Mouse (Mus musculus): ENCODE measurements around the gene Lmx1b.

Gene Lmx1b

GRCm38 (mm10) chr2:33630081-33631021 lies 10.0 kb downstream of the Lmx1b start:
- DNase-seq (ENCODE audit: inconsistent ontology term) = no peak

- peak; percentile 28 for DNase-seq (ENCODE audit: inconsistent ontology term)
These were observed 10.7 kb downstream of the Lmx1b start for GRCm38 (mm10) chr2:33629641-33630040.

DNA sequence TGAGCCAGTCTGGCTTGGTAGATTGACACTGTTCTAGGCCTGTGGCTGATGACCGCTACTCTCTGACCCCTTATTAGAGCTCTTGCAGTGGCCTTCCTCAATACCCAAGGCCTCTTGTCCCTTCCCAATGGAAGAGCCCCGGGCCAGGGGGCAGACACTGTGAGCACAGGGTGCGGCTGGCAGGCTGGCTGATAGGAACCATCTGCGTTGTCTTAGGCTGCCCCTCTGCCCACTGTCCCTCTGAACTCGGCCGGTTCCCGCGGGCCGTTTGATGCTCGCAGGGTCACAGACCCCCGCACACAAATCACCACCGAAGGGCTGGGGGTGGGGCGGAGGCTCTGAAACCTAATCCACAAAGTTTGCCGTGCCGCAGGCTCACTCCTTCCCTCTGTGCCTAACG lies 11.5 kb downstream of the Lmx1b start:
- DNase-seq (ENCODE audit: inconsistent ontology term) = no peak

DNA sequence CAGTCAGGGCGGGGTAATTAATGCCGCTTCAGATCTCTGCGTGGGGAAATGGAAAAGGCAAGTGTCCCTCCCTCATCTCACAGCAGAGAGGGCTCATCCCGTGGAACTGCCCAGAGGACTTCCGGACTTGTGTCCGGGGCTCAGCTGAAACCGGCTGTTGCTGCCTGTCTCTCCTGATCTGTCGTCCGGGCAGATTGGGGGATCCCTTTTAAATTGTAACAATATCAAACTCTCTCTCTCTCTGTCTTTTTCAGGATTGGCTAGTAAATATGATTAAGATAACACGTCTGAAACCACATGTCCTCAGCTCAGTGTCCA lies 13.3 kb downstream of the Lmx1b start:
- DNase-seq (ENCODE audit: inconsistent ontology term) = no peak

GRCm38 (mm10) chr2:33626262-33627057 lies 13.9 kb downstream of the Lmx1b start:
- no peak for DNase-seq (ENCODE audit: inconsistent ontology term)

DNA sequence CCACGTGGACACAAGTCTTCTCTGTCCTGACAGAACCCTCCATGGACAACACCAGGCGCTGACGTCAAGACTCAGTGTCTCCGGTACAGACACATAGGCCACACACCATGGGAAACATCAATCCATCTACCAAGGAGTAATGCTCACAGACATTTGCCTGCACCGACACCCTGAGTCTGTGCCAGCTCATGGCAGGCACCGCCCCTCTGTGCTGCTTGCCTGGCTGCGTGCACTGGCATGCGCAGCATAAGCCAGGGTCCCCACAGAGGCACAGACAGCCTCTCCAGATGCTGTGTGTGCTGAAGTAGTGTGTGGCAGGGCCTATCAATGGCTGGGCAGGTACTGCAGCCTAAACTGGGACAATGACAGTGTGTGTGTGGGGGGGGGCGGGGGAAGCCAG lies 22.6 kb downstream of the Lmx1b start:
- no peak for DNase-seq (ENCODE audit: inconsistent ontology term)

DNA sequence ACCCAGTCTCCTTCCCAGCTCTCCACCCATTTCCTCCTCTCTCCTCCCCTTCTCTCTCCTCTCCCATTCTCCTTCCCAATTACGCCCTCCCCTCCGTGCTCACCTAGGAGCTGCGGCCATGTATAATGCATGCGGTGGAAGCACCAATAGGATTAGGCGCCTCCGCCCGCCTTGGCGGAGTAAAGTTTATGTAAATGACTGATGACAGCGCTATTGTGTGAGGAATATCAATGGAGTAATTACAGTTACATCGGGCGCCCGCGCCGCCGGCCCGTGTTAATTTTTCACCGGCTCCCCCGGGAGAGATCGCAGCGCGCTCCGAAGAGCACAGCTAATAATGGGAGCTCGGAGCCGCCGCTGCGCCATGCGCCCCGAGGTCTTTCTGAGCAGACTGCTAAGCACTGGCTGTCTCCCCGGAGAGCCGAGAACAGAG lies 23.9 kb downstream of the Lmx1b start:
- peak; percentile 53 for DNase-seq (ENCODE audit: inconsistent ontology term)

GRCm38 (mm10) chr2:33615843-33616344 lies 24.4 kb downstream of the Lmx1b start:
- DNase-seq (ENCODE audit: inconsistent ontology term) = no peak

- no peak for DNase-seq (ENCODE audit: inconsistent ontology term)
These were observed 34.6 kb downstream of the Lmx1b start for GRCm38 (mm10) chr2:33605487-33606256.

GRCm38 (mm10) chr2:33604846-33605486 lies 35.3 kb downstream of the Lmx1b start:
- DNase-seq (ENCODE audit: inconsistent ontology term) = no peak

- DNase-seq (ENCODE audit: inconsistent ontology term) = no peak
These were observed 39.8 kb downstream of the Lmx1b start for GRCm38 (mm10) chr2:33600520-33600919.

DNA sequence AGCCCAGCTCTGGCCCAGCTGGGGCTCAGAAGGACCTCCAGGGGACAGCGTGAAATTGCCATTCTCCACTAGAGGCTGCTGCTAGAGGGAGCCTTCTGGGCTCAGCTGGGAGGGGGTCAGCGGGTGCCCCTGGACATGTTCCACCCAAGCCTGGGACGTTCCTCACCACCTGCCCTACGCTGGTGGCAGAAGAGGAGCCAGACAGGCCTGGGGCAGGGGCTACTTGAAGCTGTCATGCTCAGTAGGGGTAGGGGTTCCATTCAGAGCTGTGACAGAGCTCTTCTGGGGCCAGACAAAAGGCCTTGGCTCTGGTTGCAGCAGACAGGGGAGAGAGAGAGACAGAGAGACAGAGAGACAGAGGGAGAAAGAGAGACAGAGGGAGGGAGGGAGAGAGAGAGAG lies 42.9 kb downstream of the Lmx1b start:
- no peak for DNase-seq (ENCODE audit: inconsistent ontology term)

- no peak for DNase-seq (ENCODE audit: inconsistent ontology term)
These were observed 45.3 kb downstream of the Lmx1b start for GRCm38 (mm10) chr2:33595085-33595423.

- no peak for DNase-seq (ENCODE audit: inconsistent ontology term)
These were observed 45.9 kb downstream of the Lmx1b start for GRCm38 (mm10) chr2:33594181-33595084.

DNA sequence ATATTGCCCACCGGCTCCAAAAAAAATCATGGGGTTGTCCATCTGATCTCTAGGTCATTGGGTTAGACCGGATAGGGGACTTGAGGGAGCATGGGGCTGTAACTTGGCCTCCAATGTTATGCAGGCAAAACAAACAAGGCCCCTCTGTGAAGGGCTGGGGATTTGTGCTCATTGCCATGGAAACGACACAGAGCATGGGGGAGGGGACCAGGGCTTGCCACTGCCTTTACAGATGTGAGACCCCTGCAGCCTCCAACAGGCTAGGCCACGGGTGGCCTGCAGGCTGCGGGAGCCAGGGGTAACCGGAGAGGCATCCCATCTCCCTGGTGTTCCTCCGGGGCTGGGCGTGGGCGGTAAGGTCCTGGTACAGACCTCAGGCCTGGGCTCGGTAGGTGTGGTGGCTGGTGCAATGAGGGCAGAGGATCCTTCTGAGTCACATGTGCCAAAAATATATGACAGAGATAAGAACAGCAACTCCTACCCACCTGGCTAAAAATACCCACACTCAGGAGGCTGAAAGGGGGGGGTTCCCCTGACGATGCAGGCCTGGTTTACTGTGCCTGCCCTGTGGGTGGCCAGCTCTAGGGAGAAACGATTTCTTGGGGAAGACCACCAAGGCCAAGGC lies 47.3 kb downstream of the Lmx1b start:
- no peak for DNase-seq (ENCODE audit: inconsistent ontology term)

DNA sequence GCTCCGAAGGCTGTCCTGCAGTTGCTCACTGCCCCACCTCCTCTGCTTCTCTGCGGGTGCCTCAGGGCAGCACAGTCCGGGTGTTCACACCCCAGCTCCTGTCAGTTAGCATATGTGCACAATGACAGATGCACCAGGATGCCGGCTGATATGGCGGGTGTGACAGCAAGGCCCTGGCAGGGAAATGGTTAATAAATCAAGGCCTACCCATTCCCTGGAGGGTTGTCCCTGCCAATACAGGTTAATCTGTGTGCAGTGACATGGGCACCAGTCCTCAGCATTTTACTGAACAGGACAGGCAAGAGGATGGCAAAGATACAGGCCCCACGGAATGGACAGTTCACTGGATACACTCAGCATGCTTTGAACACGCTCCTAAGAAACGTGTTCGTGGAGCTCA lies 51.0 kb downstream of the Lmx1b start:
- DNase-seq (ENCODE audit: inconsistent ontology term) = no peak

GRCm38 (mm10) chr2:33584937-33585910 lies 55.1 kb downstream of the Lmx1b start:
- DNase-seq (ENCODE audit: inconsistent ontology term) = no peak

GRCm38 (mm10) chr2:33583761-33584160 lies 56.5 kb downstream of the Lmx1b start:
- no peak for DNase-seq (ENCODE audit: inconsistent ontology term)

GRCm38 (mm10) chr2:33583317-33583716 lies 57.0 kb downstream of the Lmx1b start:
- no peak for DNase-seq (ENCODE audit: inconsistent ontology term)
